Mouse (Mus musculus) frontal cortex, postnatal 36 days (tissue): ENCODE data around the gene Dhx32.
"Not testable (repeated sequence)": the region's sequence is repeated elsewhere in the genome, so short reads cannot be mapped to it uniquely, and the experiment has no call there.

Experiments used
- DNase-seq, 2 experiments: peaks; one replicate each; pipeline ENCODE4 v3.0.0; 2022; ENCODE audit warnings: low spot score in 2 of 2

Gene Dhx32

GRCm38 (mm10) chr7:133729351-133729750 is 53.2 kb downstream of the Dhx32 start:
- DNase-seq = no peak

DNA sequence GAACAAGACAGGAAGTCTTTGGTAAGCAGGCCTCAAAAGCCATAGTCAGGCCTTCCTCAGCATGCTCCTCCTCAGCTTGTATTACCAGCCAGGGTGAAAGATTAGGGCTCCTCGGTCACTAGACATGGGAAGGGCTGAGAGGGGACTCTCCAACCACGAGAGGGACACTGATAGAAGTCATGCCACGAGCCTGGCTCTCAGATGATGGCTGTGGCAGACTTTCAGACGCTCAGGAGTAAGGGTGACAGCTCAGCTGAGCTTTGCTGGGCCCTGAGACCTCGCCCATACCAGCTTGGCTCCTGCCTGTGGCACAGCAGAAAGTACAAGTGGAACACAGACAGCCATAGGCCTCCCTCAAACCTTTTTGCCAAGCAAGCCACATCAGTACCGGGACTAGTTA is 55.5 kb downstream of the Dhx32 start:
- no peak for DNase-seq

DNA sequence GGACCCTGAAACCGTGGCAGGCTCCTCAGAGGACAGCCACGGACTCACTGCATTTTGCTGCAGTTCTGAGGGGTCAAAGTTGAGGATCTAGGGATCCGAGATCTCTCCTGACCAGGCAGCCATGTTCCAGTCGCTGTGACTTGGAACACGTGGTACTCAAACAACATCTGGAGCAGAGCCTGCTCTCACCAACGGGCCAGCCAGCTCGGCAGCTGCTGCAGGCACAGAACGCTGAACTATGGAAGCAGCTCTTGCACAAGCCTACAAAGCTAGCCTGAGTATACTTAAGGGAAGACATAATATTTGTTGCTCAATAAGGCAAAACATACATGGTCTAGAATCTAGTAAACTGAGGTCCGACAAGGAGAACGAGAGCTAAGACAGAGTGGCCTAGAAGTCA is 57.0 kb downstream of the Dhx32 start:
- no peak for DNase-seq

DNA sequence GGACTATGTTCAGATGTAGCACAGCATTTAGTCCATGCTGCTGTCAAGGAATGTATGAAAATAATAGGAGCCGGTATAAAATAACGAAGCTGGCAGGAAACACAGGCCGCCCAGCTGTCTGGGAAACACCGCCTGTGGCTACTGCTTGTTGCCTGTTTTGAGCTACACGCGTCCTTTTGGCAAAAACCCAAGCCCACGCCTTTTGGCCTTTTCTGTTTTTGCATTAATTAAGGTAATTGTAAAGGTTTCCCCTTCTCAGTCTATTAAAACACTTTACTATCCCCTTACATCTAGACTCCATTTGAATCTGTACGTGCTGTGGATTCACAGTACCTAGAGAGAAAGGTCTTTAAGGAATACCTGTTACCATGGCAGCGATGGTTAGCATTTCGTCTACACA is 57.7 kb downstream of the Dhx32 start:
- no peak for DNase-seq

DNA sequence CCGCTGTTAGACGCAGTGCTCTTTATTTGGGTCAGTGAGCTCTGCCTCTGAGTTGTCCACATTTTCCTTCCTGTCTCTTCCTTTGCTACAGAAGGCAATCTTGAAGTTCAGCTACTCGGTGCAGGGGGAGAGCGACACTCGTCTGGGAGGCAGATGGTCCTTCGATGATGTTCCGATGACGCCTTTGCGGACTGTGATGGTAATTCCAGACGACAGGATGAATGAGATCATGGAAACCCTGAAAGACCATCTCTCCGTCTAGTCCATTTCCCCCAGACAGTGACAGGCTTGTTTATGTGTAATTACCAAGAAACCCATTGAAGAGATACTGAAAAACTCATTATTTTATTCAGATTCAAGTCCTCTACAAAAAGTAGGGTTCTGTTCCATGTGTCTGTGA is 61.9 kb downstream of the Dhx32 start:
- DNase-seq = no peak

- DNase-seq = no peak
These were observed 63.9 kb downstream of the Dhx32 start for GRCm38 (mm10) chr7:133718580-133718979.

GRCm38 (mm10) chr7:133715387-133715786 is 67.1 kb downstream of the Dhx32 start:
- no peak for DNase-seq

DNA sequence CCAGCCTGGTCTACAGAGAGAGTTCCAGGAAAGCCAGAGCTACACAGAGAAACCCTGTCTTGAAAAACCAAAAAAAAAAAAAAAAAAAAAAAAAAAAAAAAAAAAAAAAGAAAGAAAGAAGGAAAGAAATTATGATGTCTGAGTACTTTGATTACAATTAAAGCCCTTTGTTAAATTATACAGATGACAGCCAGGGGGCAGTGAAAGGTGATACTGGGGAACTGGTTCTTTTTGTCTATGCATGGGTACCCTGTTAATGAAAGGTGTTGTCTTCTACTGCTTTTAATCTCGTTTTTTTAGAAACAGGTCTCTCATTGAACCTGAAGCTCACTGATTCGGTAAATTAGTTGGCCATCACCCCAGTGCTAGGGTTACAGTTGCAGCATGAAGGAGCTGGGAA is 75.2 kb downstream of the Dhx32 start:
- DNase-seq = no peak

DNA sequence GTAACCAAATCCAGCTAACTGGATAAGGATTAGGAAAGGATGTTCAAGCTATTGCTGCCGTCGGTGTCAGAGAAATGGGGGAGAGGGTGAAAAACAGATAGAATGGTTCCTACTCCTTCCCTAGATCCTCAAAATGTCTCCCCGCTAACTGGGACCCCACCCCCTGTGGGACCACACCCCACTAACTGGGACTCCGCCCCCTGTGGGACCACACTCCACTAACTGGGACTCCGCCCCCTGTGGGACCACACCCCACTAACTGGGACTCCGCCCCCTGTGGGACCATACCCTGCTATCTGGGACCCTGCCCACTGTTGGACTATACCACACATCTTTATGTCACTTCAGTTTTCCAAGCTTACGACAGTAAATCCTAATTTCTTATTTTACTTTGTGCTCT is 78.6 kb downstream of the Dhx32 start:
- no peak for DNase-seq

- DNase-seq = no peak
These were observed 80.2 kb downstream of the Dhx32 start for GRCm38 (mm10) chr7:133702333-133702732.

DNA sequence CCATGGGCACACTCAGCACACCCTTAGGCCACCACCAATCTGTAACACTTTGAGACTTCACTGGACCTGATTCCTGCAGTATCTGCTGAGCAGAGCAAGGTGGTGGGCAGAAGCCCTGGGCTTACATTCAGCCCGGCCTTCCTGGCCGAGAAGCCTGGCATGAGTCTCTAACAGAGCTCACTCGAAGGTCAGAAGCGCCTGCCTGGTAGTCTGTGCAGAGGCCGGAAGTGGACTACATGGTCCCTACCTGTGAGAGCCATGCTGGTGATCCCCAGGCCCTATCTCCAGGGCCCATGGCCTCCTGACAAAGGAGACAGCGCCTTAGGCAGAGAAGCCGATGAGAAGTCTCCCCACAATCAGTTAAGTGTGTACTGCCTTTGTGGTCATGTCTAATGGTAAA is 81.2 kb downstream of the Dhx32 start:
- no peak for DNase-seq

- DNase-seq = no peak
These were observed 82.6 kb downstream of the Dhx32 start for GRCm38 (mm10) chr7:133699885-133700284.

- DNase-seq = no peak
These were observed 84.4 kb downstream of the Dhx32 start for GRCm38 (mm10) chr7:133698021-133698709.

DNA sequence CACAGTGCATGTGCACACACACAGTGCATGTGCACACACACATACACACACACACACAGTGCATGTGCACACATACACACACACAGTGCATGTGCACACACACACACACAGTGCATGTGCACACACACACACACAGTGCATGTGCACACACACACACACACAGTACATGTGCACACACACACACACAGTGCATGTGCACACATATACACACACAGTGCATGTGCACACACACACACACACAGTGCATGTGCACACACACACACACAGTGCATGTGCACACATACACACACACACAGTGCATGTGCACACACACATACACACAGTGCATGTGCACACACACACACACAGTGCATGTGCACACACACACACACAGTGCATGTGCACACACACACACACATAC is 96.9 kb downstream of the Dhx32 start:
- not testable (repeated sequence) for DNase-seq

DNA sequence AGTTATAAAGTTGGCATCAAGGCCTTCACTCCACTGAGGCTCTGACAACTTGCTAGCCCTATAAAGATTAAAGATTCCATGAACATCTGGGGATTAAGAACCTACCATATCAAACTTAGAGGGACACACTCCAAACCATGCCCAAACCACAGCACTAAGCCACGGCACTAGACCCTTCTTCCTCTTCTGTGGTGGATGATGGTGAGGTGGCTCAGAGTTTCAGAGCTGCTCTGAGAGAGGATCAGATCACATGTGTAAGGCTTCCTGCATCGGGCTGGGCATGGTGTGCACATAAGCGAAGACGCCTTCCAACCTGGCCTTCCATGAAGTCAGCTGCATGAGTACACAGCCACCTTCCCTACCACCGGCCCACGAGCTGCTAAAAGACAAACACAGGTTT is 97.8 kb downstream of the Dhx32 start:
- DNase-seq = no peak

DNA sequence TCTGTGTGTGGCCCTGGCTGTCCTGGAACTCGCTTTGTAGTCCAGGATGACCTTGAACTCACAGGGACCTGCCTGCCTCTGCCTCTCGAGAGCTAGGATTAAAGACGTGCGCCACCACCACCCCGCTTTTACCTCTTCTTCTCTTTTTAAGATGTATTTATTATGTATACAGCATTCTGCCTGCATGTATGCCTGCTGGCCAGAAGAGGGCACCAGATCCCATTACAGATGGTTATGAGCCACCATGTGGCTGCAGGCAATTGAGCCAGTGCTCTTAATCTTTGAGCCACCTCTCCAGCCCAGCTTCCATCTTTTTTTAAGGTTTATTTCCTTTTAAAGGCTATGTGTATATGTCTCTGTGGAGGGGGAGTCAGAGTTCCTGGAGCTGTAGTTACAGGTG is 98.4 kb downstream of the Dhx32 start:
- DNase-seq = no peak

DNA sequence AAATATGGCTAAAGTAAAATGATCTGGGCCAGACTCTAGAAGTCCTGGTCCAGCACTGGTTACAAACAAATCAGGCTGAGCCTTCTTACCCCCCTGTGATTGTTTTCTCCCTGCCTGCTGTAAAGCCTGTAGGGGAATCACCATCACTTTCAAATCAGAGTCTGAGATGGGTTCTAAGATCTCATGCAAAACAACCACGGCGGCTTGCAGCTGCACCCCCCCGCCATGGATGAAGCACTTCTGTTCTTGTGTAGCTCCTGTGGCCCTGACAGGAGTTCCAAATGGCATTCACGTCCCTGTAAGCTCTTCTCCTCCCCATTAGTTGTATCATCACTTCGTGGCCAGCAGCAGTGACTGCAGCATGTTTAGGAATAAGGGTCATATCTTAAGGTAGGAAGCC is 98.9 kb downstream of the Dhx32 start:
- no peak for DNase-seq

DNA sequence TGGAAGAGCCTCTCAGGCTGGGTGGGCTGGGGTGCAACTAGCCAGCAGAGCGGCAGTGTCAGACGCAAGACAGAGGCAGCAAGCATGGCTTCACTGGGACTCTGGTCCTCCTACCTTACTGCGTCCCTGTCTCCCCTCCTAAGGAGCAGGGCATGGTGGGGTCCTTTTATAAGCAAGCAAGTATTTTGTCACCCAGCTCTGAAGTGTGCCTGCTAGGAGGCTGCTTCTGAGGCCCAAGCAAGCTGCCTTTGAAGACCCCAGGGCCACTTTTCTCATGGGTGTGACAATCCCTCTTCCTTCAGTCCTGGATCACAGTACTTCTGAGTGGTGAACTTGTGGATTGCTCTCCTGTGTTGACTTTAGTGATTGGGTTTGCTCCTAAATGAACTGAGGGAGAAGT is 102.6 kb downstream of the Dhx32 start, which contains the start of gene Mmp21:
Mmp21 (minus strand) TSS at position 101 of the 400 bp plus-strand sequence.
- no peak for DNase-seq

- no peak for DNase-seq
These were observed 103.1 kb downstream of the Dhx32 start for GRCm38 (mm10) chr7:133679439-133679838.

GRCm38 (mm10) chr7:133678716-133679115 is 103.8 kb downstream of the Dhx32 start:
- DNase-seq = no peak

- no peak for DNase-seq
These were observed 106.5 kb downstream of the Dhx32 start for GRCm38 (mm10) chr7:133676002-133676401.
